Mouse (Mus musculus) 416B (cell line): ENCODE measurements at regions not wholly inside any gene's neighbourhood (a gene's known extent, or its start where the extent isn't known, plus 50 kb on each side); places are given as distances from the start of the nearest gene placed in this dataset.
A peak's percentile ranks its signal among the peaks of the same experiment; 100 is the strongest.

Experiments used
- DNase-seq: peaks from one replicate; pipeline ENCODE4 v3.0.0; 2011; ENCODE audit warnings: low read depth

DNA sequence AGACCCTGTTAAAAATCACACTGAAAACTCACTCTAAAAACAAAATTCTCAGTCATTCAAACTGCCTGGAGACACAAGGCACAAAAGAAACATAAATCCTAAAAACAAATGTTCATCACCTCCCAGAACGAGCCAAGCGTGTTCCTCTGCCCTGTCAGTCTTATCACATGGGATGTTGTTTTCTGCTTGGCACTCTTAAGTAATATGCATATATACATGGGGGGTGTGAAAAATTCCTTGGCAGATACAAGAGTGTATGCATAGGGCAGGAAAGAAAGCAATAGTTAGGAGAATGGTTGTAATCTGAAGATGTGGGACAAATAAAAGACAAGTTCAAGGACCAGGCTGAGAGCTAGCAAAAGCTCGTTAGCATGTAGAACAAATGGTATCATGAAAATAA is 179.4 kb downstream of the Qdpr start:
- no peak for DNase-seq

DNA sequence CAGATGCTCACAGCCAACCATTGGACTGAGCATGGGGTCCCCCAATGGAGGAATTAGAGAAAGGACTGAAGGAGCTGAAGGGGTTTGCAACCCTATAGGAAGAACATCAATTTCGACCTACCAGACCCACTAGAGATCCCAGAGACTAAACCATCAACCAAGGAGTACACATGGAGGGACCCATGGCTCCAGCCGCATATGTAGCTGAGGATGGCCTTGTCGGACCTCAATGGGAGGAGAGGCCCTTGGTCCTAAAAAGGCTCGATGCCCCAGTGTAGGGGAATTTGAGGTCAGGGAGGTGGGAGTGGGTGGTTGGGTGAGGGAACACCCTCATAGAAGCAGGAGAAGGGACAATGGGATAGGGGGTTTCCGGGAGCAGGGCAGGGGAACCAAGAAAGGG is 180.6 kb downstream of the Qdpr start:
- DNase-seq = no peak

DNA sequence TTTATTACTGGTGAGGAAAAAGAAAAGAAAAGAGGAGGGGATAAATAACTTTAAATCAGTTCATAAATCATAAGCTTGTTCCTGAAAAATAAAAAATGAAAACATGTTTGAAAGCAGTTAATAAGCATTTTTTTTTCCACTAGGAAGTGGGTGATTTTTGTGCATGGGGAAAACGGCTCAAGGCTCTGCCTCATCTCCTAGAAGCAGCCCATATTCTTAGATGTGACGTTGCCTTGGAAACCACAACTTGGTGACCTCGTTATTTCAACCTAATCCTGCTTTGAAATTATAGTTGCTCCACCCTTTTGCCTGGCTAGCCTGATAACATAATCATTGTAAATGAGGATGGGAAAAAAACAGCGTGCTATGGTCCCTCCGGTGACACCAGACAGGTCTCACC is 183.1 kb downstream of the Qdpr start:
- no peak for DNase-seq

DNA sequence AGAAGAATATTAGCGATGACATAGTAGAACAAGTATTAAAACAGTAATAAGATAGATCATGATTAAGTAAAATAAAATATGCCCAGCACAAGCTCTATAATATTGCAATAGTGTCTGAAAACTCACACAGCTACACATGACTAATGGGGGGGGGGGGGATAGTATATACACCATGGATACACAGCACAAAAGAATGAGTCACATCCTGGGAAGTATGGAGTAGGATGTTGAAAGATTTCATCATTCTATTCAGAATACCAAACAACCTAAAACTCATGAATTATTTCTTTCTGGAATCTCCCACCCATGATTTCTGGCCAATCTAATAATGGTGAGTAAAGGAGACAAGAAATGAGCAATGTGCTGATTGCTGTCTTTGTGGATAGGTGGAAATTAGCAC is 191.6 kb downstream of the Qdpr start:
- peak; percentile 60 for DNase-seq

DNA sequence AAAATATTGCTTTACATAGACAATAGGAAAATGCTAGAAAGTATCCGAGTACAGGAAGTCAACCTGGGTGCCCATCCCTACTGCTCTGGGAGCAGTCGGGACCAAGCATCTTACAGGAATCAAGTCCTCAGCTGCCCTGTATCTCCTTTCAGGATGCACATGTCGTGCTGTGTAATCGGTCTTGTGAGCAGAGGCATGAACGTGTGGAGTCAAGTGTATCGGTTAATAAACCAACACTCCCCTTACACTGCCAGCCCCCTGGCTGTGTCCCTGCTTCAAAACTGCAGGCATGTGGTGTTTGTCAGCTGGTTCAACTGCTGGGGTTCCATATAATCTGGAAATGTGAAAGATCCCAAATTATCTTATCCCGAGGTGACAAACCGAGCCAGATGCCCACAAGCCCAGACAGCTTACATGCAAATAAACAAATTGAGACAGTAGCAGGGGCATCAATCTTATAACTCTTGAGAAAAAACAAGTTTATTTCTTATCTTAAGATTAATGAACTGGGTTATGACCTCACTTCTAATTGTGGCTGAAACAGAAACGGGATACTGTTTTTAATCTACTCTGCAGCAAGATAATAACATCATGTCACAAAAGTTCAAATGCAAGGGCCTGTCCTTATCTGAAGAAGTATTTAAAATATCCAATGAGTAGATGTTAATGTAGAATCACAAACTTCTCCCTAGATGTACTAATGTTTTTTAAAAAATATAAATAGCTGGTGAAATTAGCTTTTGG is 193.6 kb downstream of the Qdpr start:
- no peak for DNase-seq

DNA sequence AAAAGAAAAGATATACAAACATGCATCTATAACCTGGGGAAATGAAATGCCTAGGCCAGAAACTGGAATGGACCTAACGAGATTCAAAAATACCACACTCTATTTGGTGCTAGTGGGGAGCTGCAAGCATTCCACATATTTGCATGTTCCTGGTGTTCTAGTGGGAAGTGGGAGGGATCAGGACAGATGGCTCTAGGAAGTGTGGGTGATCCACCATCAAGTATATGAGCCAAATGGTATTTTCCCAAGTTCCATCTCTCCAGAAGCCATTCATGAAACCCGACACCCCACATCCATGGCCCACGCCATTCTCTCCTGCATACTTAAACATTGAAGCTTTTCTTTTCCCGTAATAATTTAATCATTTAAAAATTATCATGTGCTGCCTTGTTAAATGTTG is 218.2 kb downstream of the Qdpr start:
- DNase-seq = no peak

DNA sequence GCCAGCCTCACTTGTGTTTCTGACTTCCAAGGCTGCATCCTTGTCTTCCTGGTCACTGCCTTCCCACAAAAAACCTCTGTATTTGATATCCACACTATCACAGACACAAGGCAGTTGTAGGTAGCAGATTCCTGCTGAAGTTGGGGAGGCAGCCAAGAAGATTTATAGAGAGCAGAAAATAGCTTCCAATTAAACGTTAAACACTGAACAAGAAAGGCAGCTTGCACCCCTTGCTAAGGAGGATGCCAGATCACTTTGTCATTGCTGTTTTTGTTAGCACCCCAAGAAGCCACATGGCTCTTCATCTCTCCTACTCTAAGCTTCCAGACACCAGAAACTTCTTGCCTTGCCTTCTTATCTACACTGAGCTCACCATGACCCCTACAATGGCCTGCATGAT is 219.9 kb downstream of the Qdpr start:
- DNase-seq = no peak

DNA sequence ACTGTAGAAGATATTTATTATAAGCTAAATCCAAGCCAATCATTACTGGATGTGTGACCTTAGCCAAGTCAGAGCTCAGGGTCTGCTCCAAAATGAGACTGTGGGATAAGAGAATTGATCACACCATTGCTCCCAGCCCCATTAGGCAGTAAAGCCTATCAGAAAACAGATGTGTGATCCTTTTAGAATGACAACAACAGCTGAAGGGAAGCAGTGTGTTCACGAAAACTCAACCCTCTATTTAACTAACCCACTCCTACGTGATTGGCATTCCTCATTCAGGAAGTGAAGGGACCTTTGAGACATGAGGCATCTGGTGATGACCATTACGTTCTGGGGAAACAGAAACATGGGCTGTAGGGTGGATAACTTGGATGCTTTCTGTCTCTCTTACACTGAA is 220.6 kb downstream of the Qdpr start:
- no peak for DNase-seq

DNA sequence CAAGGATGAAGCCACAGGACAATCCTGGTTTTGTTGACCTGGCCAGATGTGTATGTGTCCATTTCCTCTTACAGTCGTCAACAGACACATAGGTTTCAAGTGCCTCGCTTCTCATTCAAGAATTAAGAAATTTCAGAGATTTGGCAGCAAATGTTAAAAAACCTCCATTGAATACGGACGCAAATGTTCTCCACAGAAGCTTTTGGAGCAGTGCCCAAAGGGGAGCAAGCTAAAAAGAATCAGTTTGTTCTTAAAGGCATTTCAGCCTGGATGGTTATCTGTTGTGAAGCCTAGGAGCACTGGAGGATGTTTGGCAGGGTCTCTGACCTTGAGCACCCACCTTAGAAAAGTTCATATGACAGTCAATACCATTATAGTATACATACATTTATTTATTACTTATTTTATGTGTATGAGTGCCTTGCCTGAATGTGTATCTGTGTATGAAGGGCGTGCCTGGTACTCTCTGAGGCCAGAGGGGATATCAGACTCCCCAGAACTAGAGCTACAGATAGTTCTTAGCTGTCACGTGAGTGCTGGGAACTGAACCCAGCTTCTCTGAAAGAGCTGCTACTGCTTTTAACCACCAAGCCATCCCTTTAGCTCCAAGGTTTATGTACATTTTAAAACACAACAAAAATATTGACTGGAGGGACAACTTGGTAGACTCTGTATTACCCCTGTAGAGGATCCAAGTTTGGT is 221.7 kb downstream of the Qdpr start:
- DNase-seq = no peak

DNA sequence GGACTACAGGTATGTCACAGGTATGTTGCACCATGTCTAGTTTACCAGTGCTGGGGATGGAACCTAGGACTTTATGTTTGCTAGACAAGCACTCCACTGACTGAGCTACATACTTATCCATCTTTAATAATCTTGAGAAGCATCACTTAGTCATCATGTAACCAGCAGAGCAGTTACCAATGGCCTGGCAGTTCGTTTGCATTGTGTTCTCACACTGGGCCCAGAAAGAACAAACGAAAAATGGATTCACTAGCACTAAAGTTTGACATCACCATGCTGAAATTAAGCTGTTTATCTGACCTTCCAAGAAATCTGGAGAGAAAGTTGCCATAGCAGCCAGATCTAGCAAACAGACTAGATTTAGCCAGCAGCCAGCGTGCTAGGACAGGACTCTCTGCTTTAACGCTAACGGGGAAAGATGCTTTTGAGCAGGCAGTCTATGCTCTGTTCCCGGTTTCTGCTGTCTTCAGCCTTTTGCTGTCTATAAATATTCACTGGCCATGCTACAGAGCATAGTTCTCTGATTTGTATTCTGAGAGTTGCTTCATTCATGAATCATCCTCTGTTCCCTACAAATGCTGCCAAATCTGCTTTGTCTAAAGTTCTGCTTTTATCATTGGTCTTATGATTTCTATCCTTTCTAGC is 229.6 kb downstream of the Qdpr start:
- DNase-seq = peak; percentile 26

DNA sequence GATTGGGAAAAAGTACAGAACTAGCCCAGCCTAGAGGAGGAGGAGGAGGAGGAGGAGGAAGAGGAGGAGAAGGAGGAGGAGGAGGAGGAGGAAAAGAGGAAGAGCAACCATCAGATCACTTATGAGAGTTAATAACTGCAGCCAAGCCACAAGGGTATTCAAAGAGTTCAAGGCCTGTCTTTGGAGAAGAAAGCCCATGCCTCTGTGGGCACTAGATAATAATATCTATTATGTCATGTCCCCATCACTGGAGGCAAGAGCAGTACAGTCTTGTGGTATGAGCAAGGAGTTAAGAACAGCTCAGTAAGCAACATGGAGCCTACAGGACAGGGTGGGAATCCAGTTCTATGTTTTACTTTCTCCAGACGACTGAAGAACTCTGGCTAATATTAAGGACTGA is 230.5 kb downstream of the Qdpr start:
- DNase-seq = no peak

DNA sequence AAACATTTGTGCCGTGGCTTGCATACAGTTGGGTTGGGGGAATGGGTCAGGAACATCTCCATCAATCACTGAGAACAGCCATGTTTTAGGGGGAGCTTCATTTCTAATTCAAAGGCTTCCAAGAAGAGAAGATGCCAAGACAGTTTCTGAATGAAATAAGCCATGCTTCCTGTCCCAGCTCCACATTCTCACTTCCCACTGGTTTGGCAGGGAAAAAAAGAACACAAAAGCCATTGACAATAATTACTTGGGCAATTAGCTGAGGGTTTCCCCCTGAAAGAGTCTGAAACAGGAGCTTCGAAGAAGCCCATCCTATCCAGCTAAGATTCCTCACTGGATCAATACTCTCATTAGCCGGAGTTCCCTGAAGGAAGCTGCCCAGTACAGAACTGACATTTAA is 230.9 kb downstream of the Qdpr start:
- DNase-seq = no peak

DNA sequence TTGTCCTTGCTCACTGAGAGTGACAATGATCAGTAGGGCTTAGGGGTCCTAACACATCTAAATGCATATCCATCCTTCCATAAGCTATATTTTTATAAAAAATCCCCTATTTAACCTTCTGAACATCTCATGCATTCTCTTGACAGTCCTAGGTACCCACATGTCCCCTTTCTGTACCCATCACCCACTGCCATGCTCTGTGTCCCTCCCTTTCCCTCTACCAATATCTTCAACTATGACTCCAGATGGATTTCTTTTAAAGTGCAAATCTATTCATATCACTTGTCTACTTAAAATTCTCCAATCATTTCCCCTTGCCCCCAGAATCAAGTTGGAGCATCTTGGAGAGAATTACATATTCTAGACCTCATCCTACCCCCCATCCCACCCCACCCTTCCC is 235.6 kb downstream of the Qdpr start:
- DNase-seq = no peak

DNA sequence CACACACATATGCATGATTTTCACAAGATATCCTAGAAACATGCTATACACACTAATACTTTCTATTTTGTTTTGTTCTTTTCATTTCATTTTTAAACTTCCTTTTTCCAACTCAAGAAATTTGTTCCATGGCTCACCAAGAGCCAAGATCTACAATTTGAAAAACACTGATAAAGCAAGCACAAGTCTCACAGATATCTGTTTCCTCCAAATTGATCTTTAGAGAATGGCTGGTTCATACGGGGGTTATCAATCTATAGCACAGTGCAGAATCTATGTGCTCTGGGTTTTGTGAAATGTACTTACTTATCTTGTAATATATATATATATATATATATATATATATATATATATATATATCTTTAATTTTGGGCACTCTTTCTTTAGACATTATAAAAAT is 251.6 kb downstream of the Qdpr start:
- no peak for DNase-seq

DNA sequence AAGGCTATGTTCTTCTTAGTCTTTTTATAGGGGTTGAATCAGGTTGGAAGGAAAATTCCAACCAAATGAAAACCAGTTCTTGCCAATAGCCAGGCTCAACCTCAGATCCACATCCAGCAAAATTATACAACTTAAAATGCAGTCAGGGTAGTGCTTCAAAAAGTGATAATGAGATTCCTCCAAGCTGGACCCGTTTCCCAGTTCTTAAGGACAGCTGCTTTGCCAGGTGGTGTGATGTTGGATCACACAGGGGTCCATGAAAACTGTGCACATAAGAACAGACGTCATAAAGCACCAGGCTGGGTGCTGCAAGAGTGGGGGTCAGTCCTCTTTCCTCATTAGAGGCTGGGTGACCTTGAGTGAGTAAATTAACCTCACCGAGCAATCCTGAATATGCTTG is 253.9 kb downstream of the Qdpr start:
- no peak for DNase-seq

DNA sequence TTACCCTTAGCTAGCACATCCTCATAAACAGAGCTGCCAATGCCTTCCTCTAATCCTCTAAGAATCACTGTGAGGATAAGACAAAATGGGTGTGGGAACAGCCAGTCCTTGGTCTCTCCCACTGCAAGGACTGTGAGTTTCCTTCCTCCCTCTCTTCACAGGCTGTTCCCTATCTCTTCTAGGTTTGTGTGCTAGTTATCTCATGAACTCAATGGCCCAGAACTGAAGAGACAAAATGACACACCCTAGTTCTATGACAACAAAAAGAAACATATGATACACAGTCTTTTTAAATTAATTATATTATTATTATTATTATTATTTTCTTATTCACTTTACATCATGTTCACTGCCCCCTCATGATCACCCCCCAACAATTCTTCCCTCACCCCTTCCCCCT is 257.7 kb downstream of the Qdpr start:
- DNase-seq = no peak

DNA sequence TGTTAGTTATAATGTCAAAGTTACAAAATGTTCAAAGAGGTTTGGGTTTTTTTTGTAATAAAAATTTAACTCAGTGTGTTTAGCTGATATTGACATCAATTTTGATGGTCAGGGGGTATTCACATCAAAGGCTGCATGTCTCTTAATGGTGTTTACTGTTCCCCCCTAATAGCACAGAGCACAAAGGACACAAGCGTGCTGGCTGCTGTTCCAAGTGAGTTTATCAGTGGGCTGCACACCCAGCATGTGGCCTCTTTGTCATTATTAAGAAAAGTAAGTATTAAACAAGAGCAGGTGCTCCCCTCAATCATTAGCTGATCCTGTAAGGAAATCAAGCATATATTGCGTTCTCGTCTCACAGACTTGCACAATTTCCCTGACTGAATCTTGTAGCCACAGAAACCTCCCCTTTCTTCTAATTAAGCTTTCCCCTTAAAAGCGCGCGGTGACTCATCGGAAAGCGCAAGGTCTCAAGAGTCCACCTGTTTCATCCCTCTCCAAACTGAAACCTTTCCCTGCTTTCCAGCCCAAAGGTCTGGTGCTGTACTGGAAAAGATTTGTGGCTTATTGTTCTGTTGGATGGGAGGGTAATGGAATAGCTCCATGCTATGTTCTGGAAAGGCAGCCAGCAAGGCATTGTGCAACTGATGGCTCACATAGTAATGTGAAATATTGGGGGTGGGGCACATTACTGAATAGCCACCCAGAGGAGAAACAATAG is 276.8 kb downstream of the Qdpr start:
- DNase-seq = peak; percentile 85

DNA sequence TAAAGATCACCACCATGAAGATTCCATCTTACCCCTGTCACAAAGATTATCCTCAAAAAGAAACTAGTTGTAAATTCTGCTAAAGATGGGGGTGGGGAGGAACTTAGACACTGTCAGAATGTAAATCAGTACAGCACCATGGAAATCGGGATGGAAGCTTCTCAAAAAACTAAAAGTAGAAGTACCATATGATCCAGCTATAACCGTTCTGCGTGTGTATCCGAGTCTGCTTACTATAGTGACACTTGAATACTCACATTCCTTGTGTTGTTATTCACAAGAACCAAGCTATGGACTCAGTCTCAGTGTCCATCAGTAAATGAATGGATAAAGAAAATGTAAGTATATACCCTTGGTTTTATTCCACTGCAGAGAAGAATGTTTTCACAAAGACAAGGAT is 290.8 kb downstream of the Qdpr start:
- DNase-seq = no peak

DNA sequence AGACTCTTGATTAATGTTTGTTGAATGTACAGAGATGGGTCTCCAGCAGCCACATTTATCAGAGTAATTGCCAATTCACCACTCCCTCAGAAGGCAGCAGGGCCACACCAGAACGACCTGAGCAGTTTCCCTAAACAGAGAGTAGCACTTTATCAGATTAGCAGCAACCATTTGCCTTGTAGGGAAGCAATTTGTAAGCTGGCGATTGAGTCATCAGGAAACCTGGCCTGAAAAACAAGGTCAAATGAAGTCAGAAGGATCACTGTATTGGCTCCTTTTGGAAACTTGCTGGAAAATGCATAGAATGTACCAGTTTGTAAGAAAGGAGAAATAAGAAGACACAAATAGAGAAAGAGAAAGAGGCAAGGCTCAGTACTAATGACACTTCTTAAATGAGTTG is 295.1 kb downstream of the Qdpr start:
- DNase-seq = peak; percentile 77

DNA sequence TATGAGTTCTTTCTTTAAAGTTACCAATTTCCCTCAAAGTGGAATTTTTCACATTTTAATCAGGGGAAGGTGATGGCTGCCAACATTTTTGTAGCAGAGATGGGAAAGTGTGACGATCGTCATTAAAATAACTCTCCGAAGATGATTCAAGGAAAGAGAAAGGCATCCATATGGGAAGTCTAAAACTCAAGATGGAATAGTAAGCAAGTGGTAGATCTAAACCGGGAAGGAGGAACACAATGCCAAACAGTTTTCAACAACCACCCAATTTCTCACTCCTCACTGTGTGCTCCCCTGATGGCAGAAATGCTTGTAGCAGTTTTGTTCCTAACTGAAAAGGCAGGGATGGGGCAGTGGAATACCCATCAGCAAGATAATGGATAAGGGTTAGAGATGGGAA is 305.9 kb downstream of the Qdpr start:
- DNase-seq = no peak

DNA sequence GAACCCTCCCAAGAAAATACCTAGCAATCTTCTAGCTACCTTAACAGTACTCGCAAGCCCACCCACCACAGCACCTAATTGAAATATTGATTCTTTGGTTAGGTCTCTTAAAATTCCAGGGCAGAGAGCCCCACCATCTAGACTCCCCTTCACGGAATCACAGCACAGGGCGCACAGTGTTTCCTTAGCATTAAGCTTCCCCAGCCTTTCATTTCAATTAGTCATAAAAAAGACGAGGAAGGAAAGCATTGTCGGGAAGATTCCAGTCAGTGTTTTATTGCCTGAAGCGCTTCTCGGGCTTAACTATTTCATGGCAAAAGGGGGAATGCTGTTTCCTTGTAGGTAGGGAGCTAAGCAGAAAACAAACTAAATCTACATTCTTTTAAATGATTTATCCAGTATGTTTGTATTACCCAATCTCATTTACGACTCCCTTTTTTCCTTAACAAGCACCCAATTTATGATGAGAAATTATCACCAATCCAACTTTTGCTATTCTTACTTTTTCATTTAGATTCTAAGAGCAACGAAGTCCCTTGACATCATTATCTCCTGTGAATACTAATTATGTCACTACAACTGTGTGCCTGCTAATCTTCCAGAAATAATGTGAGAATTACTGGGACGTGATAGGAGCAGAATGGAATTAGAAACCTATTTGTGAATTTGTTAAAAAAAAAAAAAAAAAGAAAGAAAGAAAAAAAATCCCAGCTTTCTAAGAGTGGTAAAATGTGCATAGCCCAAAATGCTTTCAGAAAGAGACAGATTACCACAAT is 312.6 kb downstream of the Qdpr start:
- no peak for DNase-seq

DNA sequence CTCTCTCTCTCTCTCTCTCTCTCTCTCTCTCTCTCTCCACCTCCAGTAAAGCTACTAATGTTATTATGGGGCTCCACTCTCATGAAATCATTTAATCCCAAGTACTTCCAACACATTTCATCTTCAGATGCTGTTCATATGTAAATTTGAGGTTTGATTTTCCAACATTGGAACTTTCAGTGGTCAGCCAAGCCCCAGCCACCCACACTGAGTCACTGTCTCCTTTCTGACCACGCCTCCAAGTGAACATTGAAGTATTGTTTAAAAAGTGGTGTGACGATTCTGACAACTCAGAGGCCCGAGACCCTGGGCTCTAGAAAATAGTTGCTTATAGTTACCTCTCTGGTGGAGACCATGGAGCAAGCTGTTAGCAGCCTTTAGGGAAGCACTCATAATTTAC is 313.3 kb downstream of the Qdpr start:
- peak; percentile 42 for DNase-seq
